Mouse (Mus musculus) adrenal gland, postnatal 36 days (tissue): ENCODE results near the gene Il34. TPM values are rescaled to one million over a fixed set of nuclear protein-coding genes. Genes with fewer than 3 reads are reported as not detected.
A peak's percentile ranks its signal among the peaks of the same experiment; 100 is the strongest.

ENCODE experiments used
- DNase-seq, 2 experiments: peaks; one replicate each; pipeline ENCODE4 v3.0.0; 2021; ENCODE audit warnings: mixed read lengths in 1 of 2
- total RNA-seq, 2 experiments: library from RNA; stranded (reverse); gene quantifications; 2 replicates each; pipeline ENCODE4 v1.2.3; 2021

Il34 gene
- total RNA-seq, 2 experiments from 2014 or later = 19.6 to 51.0 TPM

DNA sequence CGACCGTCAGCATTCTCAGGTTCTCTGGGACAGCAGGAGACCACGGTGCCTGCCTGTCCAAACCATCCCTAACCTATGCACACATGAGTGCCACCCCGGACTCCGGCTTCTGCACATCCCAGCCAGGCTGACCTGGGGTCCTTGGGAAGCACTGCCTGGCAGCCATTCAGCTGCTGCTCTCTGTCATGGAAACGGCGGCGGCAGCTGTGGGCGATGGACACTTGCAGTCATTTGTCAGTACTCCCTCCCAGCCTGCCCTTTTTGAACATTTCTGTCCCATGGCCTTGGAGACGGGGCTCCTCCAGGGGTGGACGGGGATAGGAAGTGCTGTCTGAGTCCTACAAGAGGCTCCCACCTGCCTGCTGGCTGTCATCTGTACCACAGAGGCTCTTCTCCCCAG, 97.3 kb downstream of the Il34 start:
- peak; percentile 43 to 61 for DNase-seq

DNA sequence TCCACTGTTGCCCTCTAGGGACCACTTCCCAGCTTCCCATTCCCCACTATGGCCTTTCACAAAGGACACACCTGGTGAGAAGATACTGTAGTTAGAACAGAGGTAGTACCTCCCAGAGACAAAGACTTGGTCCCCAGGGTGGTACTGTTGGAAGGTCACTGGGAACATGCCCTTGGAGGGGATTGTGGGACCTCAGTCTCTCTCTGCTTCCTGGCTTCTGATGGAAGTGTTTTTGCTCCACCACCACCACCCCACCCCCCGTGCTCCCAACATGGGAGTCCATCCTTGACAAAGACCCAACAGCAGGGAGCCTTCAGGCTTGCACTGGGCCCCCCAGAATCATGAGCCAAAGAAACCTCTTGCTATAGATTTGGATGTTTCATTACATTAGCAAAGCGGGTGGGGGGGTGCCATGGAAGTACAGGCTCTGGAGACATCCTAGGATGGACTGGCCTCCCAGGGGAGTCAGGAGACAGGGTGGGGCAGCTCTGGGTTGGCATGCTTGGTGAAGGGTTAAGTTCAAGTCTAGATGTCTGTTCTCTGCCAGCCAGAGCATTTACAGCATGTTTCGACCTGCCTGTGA, 99.3 kb downstream of the Il34 start:
- DNase-seq = no peak

DNA sequence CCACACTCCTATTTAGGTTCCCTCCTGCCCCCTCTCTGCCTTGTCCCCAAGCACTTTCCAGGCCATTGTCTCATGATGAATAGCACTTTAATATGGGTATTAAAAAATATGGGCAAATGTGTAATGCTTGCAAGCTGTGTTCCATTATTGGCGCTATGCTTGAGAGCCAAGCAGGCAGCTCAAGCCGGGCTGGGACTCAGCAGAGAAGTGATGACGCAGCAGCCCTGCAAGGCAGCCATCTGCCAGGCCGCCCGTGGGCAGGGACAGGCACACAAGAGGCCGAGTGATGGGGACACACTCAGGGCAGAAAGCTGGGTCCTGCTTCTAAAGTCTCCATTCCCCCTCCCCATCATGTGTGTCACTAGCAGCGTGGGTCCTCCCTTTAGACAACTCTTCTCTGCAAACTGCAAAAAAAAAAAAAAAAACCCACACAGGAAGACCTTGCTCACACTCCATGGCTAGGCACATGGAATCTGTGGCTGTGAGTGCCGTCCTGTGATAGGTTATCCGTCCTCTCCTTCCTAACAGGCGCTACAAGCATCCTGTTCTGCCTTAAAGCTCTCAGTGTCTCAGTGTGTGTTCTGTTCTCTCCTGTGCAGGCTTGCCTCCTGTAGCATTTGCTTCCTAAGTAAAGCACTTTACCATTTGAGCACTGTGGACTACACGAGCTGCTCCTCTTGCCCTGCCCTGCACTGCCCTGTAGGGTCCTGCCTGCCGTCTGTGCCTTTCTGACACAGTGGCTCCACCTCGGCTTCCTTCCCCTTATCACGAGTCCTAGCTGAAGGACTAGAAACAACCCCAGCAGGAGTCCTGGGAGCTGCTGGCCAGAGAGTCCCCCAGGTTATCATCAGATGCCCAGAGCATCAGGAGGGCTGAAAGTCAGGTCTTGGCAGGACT, 100.1 kb downstream of the Il34 start:
- no peak for DNase-seq

DNA sequence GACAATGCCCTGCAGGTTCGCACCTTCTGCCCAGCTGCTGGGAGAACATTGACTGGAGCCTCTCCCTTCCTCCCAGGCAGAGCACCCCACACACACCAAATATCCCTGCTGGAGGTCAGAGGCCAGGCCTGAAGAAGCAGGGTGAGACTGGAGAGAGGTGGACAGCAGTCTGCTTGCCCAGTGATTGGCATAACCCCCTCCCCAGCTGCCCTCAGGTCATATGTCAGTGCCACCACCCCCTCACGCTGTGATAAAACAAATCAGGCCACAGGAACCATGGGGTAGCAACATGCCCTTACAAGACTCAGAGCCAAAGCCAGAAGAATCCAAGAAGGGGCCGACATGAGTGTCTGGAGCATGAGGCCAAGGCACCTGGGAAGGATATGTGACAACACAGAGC, 101.6 kb downstream of the Il34 start:
- DNase-seq = no peak

DNA sequence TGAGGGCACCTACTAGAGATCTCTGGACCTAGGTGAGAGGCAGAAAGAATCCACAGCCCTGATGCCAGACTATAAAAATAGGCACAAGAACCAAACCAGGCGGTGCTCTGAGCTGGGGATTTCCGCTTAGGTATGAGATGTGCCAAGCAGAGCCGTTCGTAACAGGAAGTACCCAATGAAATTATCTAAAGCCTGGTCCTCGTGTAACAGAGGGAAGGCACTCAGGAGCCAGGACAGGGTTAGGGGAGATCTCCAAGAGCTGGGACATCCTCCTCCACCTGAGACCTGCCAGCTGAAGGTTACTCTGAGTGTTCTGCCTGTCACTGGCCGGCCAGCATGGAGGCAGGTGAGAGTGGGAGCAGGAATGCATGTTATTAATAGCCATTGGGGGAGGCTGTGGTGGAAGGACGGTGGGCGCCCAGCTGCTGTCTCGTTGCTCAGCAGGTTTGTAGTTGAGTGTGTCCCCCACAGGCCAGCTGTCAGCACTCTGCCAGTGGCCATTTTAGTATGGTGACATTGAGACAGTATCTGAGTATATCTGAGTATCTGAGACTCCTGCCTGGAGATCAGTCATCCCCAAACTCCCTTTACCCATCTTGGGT, 102.2 kb downstream of the Il34 start:
- no peak for DNase-seq

DNA sequence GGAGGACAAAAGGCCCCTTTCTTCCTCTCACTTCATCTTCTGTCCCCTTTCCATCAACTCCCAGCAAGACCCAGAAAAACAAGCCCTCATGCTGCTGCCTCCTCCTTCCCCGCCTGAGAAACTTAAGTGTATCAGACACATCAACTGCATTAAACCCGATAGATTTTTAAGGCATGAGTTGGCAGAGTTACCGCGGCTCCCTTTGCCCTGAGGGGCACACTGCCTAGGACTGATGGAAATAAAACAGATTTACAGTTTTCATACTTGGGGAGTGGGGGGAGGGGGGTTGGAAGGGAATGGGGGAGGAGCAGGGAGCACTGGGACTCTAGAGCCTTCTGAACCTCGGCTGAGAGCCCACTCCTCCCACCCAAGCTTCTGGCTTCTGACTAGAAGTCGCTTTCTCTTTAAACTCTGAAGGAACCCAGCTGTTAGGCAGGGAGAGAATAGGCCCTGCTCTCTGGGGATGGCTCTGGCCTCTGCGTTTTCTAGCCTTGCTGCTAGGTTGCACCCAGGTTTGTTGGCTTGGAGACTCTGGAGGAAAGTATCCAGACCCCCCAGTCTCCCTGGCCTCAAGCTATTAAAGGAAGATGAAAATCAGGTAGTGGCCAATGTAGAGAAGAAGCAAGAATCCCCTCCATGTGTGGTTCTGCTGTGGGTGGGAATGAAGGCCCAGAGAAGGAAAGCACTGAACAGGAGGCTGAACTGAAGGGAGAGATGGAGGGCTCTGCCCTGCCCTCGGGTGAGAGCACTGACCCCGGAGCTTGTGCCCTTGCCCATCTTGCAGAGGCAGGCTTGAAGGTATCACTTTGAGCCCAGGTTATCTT, 102.9 kb downstream of the Il34 start:
- no peak for DNase-seq

DNA sequence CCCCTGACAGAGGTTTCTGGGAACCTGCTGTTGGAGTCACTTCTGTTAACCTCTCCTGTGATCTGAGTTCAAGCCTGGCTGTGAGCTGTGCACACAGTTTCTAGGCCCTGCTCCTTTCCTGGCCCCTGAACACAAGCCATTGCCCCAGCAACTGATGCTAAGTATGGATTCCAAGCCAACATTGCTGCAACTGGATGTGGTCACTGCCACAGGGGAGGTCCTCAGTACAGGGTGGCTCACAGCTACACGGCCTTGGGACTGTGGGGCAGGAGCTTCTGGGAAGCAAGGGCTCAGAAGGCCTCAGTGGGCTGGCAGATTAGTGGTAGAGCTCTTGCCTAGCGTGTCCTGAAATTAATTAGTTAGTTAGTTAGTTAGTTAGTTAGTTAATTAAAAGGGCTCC, 105.2 kb downstream of the Il34 start:
- DNase-seq = peak in 1 of 2 experiments; percentile 49

DNA sequence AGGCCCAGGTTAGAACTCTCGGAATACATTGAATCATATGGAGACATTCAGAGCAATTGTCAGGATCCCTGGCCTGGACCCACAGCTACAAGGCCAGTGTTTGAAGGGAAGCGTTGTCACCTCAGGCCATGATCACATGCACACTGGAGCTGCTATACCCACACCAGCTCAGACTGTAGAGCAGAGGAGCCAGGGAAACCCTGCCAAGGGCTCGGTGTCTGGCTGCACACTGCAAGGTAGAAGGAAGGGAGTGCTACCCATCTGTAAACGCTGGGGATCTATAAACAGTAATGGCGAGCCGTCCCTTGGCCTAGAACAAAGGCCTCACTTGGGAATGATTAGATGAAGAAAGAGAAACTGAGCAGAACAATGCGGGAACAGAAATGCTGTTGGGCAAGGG, 106.2 kb downstream of the Il34 start:
- no peak for DNase-seq

DNA sequence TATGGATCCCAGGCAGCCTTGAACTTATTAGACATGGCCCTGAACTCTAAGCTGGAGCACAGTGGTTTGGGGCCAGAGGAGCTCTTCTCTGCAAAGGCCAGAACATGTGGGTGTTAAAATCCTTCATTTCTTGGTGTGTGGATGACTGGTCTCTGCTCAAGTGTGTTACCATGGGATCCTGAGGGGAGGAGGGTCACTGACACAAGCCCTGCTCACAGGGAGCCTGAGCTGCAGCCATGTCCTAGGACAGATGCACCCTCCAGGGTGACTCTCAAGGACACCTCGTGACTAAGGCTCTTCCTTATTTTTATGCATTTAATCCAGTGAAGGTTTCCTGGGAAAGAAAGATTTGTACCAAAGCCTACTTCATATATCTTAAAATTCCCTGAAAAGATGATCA, 107.6 kb downstream of the Il34 start:
- peak; percentile 33 to 62 for DNase-seq

DNA sequence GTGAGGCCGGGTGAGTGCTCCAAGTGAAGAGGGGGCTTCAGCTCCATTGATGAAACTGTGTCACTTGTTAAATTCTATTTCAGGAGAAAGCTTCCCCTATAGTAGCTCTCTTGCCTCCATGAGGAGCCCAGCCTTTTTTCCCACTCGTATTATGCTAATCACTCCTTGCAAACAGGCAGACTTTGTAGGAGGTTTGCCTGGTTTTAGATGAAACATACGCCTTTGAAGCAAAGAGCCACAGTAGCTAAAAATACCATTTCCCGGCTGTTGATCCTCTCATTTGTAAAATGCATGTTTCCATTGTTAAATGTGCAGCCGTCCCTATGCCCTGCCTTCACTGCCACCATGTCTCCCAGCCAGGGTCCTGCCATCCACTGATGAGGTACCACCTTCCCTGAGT, 108.2 kb downstream of the Il34 start:
- DNase-seq = no peak

DNA sequence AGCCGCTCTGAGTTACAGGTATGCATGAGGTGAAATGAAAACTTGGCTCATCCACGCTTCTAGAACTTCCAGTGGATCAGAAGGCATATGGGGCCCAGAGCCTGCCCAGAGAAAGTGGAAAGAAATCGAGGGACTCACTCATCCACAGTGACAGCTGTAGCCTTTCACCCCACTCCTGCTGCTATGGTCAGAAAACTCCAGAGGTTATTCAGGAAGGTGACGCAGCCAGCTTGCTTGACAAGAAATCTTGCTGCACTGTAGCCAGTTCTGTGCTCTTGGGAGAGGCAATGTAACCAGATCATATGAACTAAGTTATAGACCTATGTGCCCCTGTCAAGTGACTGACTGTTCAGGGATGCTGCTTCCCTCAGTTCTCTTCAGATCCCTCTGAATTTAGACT, 109.7 kb downstream of the Il34 start:
- DNase-seq = no peak

DNA sequence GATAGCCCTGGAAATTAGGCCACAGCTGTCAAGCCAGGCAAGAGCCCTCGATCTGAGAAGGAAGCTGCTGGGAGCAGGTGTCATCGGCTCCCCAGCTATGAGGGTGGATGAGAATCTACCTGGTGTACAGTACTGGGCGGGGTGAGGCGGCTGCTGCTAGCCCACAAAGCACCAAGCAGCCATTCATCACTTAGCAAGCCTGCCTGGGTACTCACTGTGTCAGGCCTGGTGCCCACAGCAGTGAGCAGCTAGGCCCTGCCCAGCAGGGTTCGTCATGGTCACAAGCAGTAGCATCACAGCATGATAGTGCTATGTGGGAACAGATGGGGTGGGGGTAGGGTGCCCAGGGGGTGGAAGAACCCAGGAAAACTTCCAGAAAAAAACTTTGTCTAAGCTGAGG, 110.3 kb downstream of the Il34 start:
- no peak for DNase-seq

DNA sequence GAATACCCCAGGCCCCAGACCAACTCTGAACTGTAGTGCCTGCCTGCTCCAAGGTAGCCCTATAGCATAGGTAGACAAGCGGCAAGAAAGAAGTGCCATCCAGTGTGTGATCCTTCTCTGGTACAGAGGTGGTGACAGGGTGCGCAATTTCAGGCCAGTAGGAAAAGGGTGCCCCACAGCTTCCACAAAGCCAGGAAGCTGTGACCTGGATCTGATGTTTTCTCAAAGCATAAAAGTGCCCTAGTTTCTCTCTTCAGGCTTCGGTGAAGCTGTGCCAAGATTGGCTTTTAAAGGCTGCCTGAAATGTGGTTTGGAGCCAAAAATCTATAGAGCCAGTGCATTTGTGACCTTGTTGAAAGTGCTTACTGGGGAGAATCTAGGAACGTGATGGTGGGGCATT, 110.9 kb downstream of the Il34 start:
- no peak for DNase-seq

DNA sequence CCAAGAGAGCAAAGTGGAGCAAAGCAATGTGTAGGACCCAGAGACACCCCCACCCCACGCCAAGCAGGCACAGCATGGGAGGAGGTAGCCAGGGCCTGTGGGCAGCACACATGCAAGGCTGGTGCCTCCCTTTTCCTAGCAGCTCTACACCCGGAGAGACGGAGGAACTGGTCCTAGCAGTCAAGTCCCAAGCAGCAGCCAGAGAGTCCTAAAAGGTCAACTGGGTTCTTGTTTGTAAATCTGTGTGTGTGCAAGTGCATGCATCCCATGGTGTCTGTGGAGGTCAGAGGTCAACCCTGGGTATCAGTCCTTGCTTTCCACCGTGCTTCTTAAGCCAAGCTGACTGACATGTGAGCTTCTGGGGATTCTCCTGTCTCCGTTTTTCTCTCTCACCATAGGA, 111.5 kb downstream of the Il34 start:
- no peak for DNase-seq

Other genes starting within 250 kb of the Il34 start
- 10 to 100 TPM; 27.3 to 30.3 TPM for gene Vac14, start 187.3 kb downstream of the Il34 start, total RNA-seq
- 10 to 100 TPM; 20.8 to 23.1 TPM for gene Mtss1l, start 84.4 kb downstream of the Il34 start, total RNA-seq
- 100 to 1,000 TPM in 1 of 2 experiments, 10 to 100 TPM in 1; 86.2 to 105 TPM for gene Cog4, start 40.7 kb upstream of the Il34 start, total RNA-seq
- gene Sf3b3, start 40.9 kb upstream of the Il34 start, total RNA-seq = 10 to 100 TPM; 76.9 to 81.8 TPM
- 1 to 10 TPM; 9.4 to 9.5 TPM for gene Fuk, start 96.6 kb upstream of the Il34 start, total RNA-seq
- 10 to 100 TPM; 22.1 to 23.3 TPM for gene St3gal2, start 114.0 kb upstream of the Il34 start, total RNA-seq
- 10 to 100 TPM; 44.1 to 46.8 TPM for gene Ddx19a, start 191.9 kb upstream of the Il34 start, total RNA-seq
- gene Ddx19b, start 225.8 kb upstream of the Il34 start, total RNA-seq = 10 to 100 TPM; 11.8 to 12.5 TPM
- 100 to 1,000 TPM; 114 to 165 TPM for gene Aars, start 227.2 kb upstream of the Il34 start, total RNA-seq